ENCODE assay signal across 17 mouse cellular contexts in the genomic region with DNA sequence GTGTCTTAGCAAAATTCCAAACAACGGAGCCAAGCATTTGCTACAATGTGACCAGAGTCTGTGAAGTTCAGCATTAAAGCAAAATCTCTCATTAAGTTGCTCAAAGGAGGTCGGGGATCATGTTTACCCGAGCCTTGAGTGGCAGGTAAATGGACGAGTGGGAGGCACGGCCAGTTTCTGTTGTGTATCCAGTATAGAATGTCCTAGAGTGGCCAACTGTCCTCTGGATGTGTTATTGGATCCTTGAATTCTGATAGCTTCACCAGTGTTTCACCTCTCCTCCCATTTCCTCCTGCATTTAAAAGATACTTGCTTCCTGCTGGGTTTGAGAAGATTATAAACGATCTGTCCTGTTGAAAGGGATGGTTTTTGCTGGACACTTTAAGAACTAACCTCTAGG. TPM values are rescaled to one million over a fixed set of nuclear protein-coding genes. Genes with fewer than 3 reads are reported as not detected.
DNase-seq lines count a peak whose midpoint lies in the region; ATAC-seq and TF ChIP-seq lines count a peak whose summit lies in the region.
"Had no signal": no experiment of that assay in that cellular context is flagged by ENCODE, and none has a peak within 500 bp of the region (broad histone marks: within the 10 kb centered on the region; RNA-seq: fewer than 3 reads in every experiment).

No protein-coding gene starts in this region.

- DNase-seq in heart, postnatal 4 days, result no peak
- DNase-seq in lung, postnatal 0 days (ENCODE audit: low spot score), result no peak
- no peak for DNase-seq in lung, postnatal 14 days
- DNase-seq in embryonic facial prominence, embryonic 14.5 days (ENCODE audit: low spot score), result peak; percentile 53
- DNase-seq in stomach, postnatal 0 days (ENCODE audit: low spot score), result no peak
- DNase-seq: cerebellum, adult 9-11 months; forebrain, postnatal 0 days; kidney, adult 8-10 months; lung, adult 18-20 months; lung, postnatal 4 days; right cerebral cortex, postnatal 25 days; thymus, postnatal 25 days had no signal

- no peak overlapping the region for H3K4me2 ChIP-seq in heart, embryonic 16.5 days (ENCODE audit: low read depth, low read length)
- H3K4me2 ChIP-seq in lung, postnatal 0 days (replicated peaks; ENCODE audit: low read depth, low read length), result no peak overlapping the region
- 0 out of 2 replicates have a peak overlapping the region, but pooled peaks have one; percentile 3 for H3K4me2 ChIP-seq in embryonic facial prominence, embryonic 14.5 days (ENCODE audit: low read depth, low read length)
- no peak overlapping the region for H3K4me2 ChIP-seq in stomach, postnatal 0 days (replicated peaks; ENCODE audit: low read depth)
- H3K4me2 ChIP-seq in intestine, embryonic 16.5 days (ENCODE audit: low read depth, low read length), result no peak overlapping the region
- H3K4me2 ChIP-seq: heart, embryonic 11.5 days; midbrain, embryonic 12.5 days had no signal

- H3K27me3 ChIP-seq in heart, embryonic 16.5 days (ENCODE audit: control insufficient read depth, insufficient read depth, low read length), result no peaks in the 10 kb centered on the region
- no peaks in the 10 kb centered on the region for H3K27me3 ChIP-seq in lung, postnatal 0 days (replicated peaks; ENCODE audit: insufficient read depth, low read length)
- H3K27me3 ChIP-seq in embryonic facial prominence, embryonic 14.5 days (replicated peaks; ENCODE audit: control insufficient read depth, insufficient read depth, low read length), result no peaks in the 10 kb centered on the region
- H3K27me3 ChIP-seq in stomach, postnatal 0 days (ENCODE audit: control insufficient read depth, insufficient read depth, low read length), result no peaks in the 10 kb centered on the region
- no peaks in the 10 kb centered on the region for H3K27me3 ChIP-seq in intestine, embryonic 16.5 days (replicated peaks; ENCODE audit: control insufficient read depth, insufficient read depth, low read length)
- H3K27me3 ChIP-seq: embryonic facial prominence, embryonic 13.5 days had no signal

- H3K4me1 ChIP-seq in heart, embryonic 16.5 days (ENCODE audit: control insufficient read depth, insufficient read depth, low read length), result peaks cover 7% of the 10 kb centered on the region
- peaks cover 20% of the 10 kb centered on the region; the same call in 1 of the 2 replicates for H3K4me1 ChIP-seq in lung, postnatal 0 days (ENCODE audit: insufficient read depth, low read depth, low read length)
- peaks cover 41% of the 10 kb centered on the region for H3K4me1 ChIP-seq in embryonic facial prominence, embryonic 14.5 days (ENCODE audit: control insufficient read depth, insufficient read depth, low read length)
- H3K4me1 ChIP-seq in stomach, postnatal 0 days (replicated peaks; ENCODE audit: control insufficient read depth, insufficient read depth), result no peaks in the 10 kb centered on the region
- peaks cover 20% of the 10 kb centered on the region for H3K4me1 ChIP-seq in intestine, embryonic 16.5 days (ENCODE audit: control insufficient read depth, insufficient read depth, low read length)

- TF ChIP-seq EP300 in lung, postnatal 0 days (IDR thresholded peaks at IDR 0.05), result no peak
- TF ChIP-seq EP300 in stomach, postnatal 0 days (optimal IDR thresholded peaks at IDR 0.05), result no peak

- no peaks in the 10 kb centered on the region for H3K36me3 ChIP-seq in heart, embryonic 16.5 days (ENCODE audit: control insufficient read depth, insufficient read depth)
- no peaks in the 10 kb centered on the region for H3K36me3 ChIP-seq in lung, postnatal 0 days (ENCODE audit: insufficient read depth, low read length)
- no peaks in the 10 kb centered on the region for H3K36me3 ChIP-seq in embryonic facial prominence, embryonic 14.5 days (ENCODE audit: control insufficient read depth, insufficient read depth, low read length)
- H3K36me3 ChIP-seq in stomach, postnatal 0 days (ENCODE audit: control insufficient read depth, insufficient read depth, low read length), result no peaks in the 10 kb centered on the region
- no peaks in the 10 kb centered on the region for H3K36me3 ChIP-seq in intestine, embryonic 16.5 days (ENCODE audit: control insufficient read depth, insufficient read depth, low read length)
- H3K36me3 ChIP-seq: embryonic facial prominence, embryonic 13.5 days; midbrain, embryonic 12.5 days had no signal

- peak overlapping the region; percentile 42 for H3K27ac ChIP-seq in heart, embryonic 16.5 days (ENCODE audit: low read length)
- H3K27ac ChIP-seq in lung, postnatal 0 days (ENCODE audit: low read length), result 0 out of 2 replicates have a peak overlapping the region, but pooled peaks have one; percentile 28
- H3K27ac ChIP-seq in embryonic facial prominence, embryonic 14.5 days (replicated peaks; ENCODE audit: low read depth, low read length), result peak overlapping the region; percentile 4; the same call in 1 of the 2 replicates
- H3K27ac ChIP-seq in stomach, postnatal 0 days (replicated peaks), result 0 out of 2 replicates have a peak overlapping the region, but pooled peaks have one; percentile 20
- no peak overlapping the region for H3K27ac ChIP-seq in intestine, embryonic 16.5 days (ENCODE audit: low read length)
- H3K27ac ChIP-seq: embryonic facial prominence, embryonic 13.5 days; midbrain, embryonic 12.5 days had no signal

- H3K4me3 ChIP-seq in heart, embryonic 16.5 days (ENCODE audit: low read length), result no peak overlapping the region
- H3K4me3 ChIP-seq in lung, postnatal 0 days (ENCODE audit: low read depth, low read length), result no peak overlapping the region
- no peak overlapping the region for H3K4me3 ChIP-seq in embryonic facial prominence, embryonic 14.5 days (ENCODE audit: low read depth, low read length)
- H3K4me3 ChIP-seq in stomach, postnatal 0 days (ENCODE audit: low read depth, low read length), result no peak overlapping the region
- no peak overlapping the region for H3K4me3 ChIP-seq in intestine, embryonic 16.5 days (ENCODE audit: low read length)
- H3K4me3 ChIP-seq: embryonic facial prominence, embryonic 13.5 days; midbrain, embryonic 12.5 days had no signal

- no peak for ATAC-seq in heart, embryonic 16.5 days (replicated peaks; ENCODE audit: extremely low read depth, insufficient read depth, low FRiP score)
- ATAC-seq in lung, postnatal 0 days, result no peak
- ATAC-seq in embryonic facial prominence, embryonic 14.5 days (ENCODE audit: low read depth), result peak; percentile 78; the same call in 1 of the 2 replicates
- ATAC-seq in stomach, postnatal 0 days (ENCODE audit: low FRiP score, low TSS enrichment), result no peak
- ATAC-seq in intestine, embryonic 16.5 days, result no peak
- ATAC-seq: forebrain, postnatal 0 days had no signal

- no peaks in the 10 kb centered on the region for H3K9me3 ChIP-seq in heart, embryonic 16.5 days (replicated peaks; ENCODE audit: control insufficient read depth, low read length)
- no peaks in the 10 kb centered on the region for H3K9me3 ChIP-seq in lung, postnatal 0 days (ENCODE audit: low read length)
- no peaks in the 10 kb centered on the region for H3K9me3 ChIP-seq in embryonic facial prominence, embryonic 14.5 days (ENCODE audit: control insufficient read depth, low read length)
- H3K9me3 ChIP-seq in stomach, postnatal 0 days (ENCODE audit: control insufficient read depth, low read length), result no peaks in the 10 kb centered on the region
- no peaks in the 10 kb centered on the region for H3K9me3 ChIP-seq in intestine, embryonic 16.5 days (ENCODE audit: control insufficient read depth, low read length)
- H3K9me3 ChIP-seq: embryonic facial prominence, embryonic 13.5 days; midbrain, embryonic 12.5 days had no signal

- TF ChIP-seq CTCF in lung, postnatal 0 days (IDR thresholded peaks at IDR 0.05), result no peak
- TF ChIP-seq CTCF in stomach, postnatal 0 days (IDR thresholded peaks at IDR 0.05; ENCODE audit: low read depth), result no peak

- no peak overlapping the region for H3K9ac ChIP-seq in heart, embryonic 16.5 days (ENCODE audit: low read length)
- no peak overlapping the region for H3K9ac ChIP-seq in lung, postnatal 0 days (replicated peaks; ENCODE audit: low read depth)
- no peak overlapping the region for H3K9ac ChIP-seq in embryonic facial prominence, embryonic 14.5 days (ENCODE audit: low read depth, low read length)
- no peak overlapping the region for H3K9ac ChIP-seq in stomach, postnatal 0 days (ENCODE audit: low read length)
- H3K9ac ChIP-seq in intestine, embryonic 16.5 days (ENCODE audit: low read depth, low read length), result no peak overlapping the region
- H3K9ac ChIP-seq: embryonic facial prominence, embryonic 13.5 days; forebrain, postnatal 0 days; midbrain, embryonic 12.5 days had no signal

- 47% methylated on average over 6 of the region's 6 CpGs for WGBS in heart, embryonic 16.5 days
- 26% methylated on average over 6 of the region's 6 CpGs for WGBS in lung, postnatal 0 days
- 23% methylated on average over 6 of the region's 6 CpGs for WGBS in embryonic facial prominence, embryonic 14.5 days
- 27% methylated on average over 6 of the region's 6 CpGs for WGBS in stomach, postnatal 0 days
- WGBS in intestine, embryonic 16.5 days, result 45% methylated on average over 6 of the region's 6 CpGs

RNA-seq across cellular contexts. Expression of a gene that starts 14.4 kb away (rescaled TPM):
- 4.8 and 7.2 TPM in 2 replicates for polyA plus RNA-seq in heart, embryonic 16.5 days (2015; fragmentation: Nextera tagmentation; extraction: Ambion mirVana)
- total RNA-seq in heart, postnatal 4 days (2021), result 1 to 10 TPM; 7.2 to 9.9 TPM
- 25.0 and 29.4 TPM in 2 replicates for polyA plus RNA-seq in lung, postnatal 0 days (2015; fragmentation: Nextera tagmentation; extraction: Ambion mirVana)
- polyA plus RNA-seq in embryonic facial prominence, embryonic 14.5 days (2014; fragmentation: Nextera tagmentation; extraction: Ambion mirVana), result 25.0 and 29.2 TPM in 2 replicates
- 10.4 and 10.7 TPM in 2 replicates for polyA plus RNA-seq in stomach, postnatal 0 days (2015; fragmentation: Nextera tagmentation; extraction: Ambion mirVana)
- polyA plus RNA-seq in intestine, embryonic 16.5 days (2015; fragmentation: Nextera tagmentation; extraction: Ambion mirVana), result 16.8 and 17.6 TPM in 2 replicates

RNA-seq across cellular contexts. Expression of a gene that starts 50.7 kb away (rescaled TPM):
- 35.2 and 39.7 TPM in 2 replicates for polyA plus RNA-seq in heart, embryonic 16.5 days (2015; fragmentation: Nextera tagmentation; extraction: Ambion mirVana)
- total RNA-seq in heart, postnatal 4 days (2021), result 10 to 100 TPM; 17.4 to 18.3 TPM
- 43.7 and 46.7 TPM in 2 replicates for polyA plus RNA-seq in lung, postnatal 0 days (2015; fragmentation: Nextera tagmentation; extraction: Ambion mirVana)
- 44.2 and 50.0 TPM in 2 replicates for polyA plus RNA-seq in embryonic facial prominence, embryonic 14.5 days (2014; fragmentation: Nextera tagmentation; extraction: Ambion mirVana)
- 19.8 and 21.2 TPM in 2 replicates for polyA plus RNA-seq in stomach, postnatal 0 days (2015; fragmentation: Nextera tagmentation; extraction: Ambion mirVana)
- 40.6 and 41.4 TPM in 2 replicates for polyA plus RNA-seq in intestine, embryonic 16.5 days (2015; fragmentation: Nextera tagmentation; extraction: Ambion mirVana)
